Mouse (Mus musculus): ENCODE measurements at regions not wholly inside any gene's neighbourhood (a gene's known extent, or its start where the extent isn't known, plus 50 kb on each side); places are given as distances from the start of the nearest gene placed in this dataset.

DNA sequence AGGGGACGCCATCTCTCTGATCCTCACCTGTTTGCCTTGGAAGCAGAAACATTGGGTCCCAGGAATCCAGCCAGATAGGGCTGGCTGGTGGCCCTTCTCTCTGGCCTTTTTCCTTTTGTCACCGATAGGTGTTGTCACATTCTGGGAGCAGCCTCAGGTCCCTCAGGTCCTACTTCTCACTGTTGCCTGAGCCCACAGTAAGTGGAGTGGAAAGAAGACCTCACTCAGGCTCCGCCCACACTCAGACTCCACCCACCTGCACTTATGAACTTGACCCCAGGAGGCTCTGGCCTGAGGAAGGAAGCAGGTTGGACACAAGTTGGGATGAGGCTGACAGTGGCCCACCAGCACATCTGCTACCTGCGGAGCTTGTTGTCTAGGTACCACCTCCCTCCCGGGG lies 54.8 kb upstream of the Col13a1 start:
- TF ChIP-seq POLR2A (IDR thresholded peaks at IDR 0.05; ENCODE audit: insufficient read length, low read depth) (no peak), CEBPB (IDR thresholded peaks at IDR 0.05; ENCODE audit: insufficient read depth, poor library complexity, severe bottlenecking) (no peak), USF1 (IDR thresholded peaks at IDR 0.05; ENCODE audit: low read depth) (no peak), POLR2AphosphoS2 (IDR thresholded peaks at IDR 0.05; ENCODE audit: insufficient read length, low read depth) (no peak), MAX (IDR thresholded peaks at IDR 0.05; ENCODE audit: low read depth) (no peak), E2F4 (IDR thresholded peaks at IDR 0.05; ENCODE audit: insufficient read depth) (no peak), TCF3 (IDR thresholded peaks at IDR 0.05; ENCODE audit: insufficient read length, low read depth) (no peak), MYOD1 (IDR thresholded peaks at IDR 0.05; ENCODE audit: control insufficient read depth in 1 of 3, insufficient read length in 2 of 3, low read depth in 2 of 3) (no peak)
